Mouse (Mus musculus): Measurements from ENCODE around the gene Slc13a2. TPM values are rescaled to one million over a fixed set of nuclear protein-coding genes. Genes with fewer than 3 reads are reported as not detected.

Slc13a2 gene
- polyA plus RNA-seq, 1 experiment from 2014 or later: not detected

DNA sequence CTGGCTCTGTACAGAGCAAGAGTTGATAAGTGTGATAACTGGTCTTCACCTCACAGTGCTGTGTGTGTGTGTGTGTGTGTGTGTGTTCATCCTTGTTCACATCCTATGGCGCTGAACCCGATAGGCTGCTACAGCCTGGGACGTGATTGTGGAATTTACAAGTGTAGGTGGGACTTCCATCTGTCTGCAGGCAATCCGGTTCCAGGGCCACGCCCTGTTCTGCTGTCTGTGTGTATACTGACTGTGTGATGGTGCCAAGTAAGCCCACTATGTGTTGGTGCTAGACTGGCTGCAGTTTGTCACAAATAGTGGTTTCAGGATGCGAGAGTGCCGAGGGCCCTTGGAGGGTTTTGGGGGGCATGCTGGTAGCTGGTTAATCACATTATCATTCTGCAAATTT, 39.7 kb downstream of the Slc13a2 start:
- Histone ChIP-seq H3K27ac (replicated peaks) (no peak overlapping the region), H3K4me1 (no peaks in the 10 kb centered on the region), H3K4me3 (no peak overlapping the region), H3K4me2 (replicated peaks) (no peak overlapping the region), H3K36me3 (no peaks in the 10 kb centered on the region), H3K27me3 (no peaks in the 10 kb centered on the region), H3K9me3 (no peaks in the 10 kb centered on the region), H3K9ac (replicated peaks) (no peak overlapping the region)
- ATAC-seq (replicated peaks): no peak
- WGBS: 83% methylated on average over 7 of the region's 7 CpGs

GRCm38 (mm10) chr11:78380996-78381395, 41.0 kb downstream of the Slc13a2 start:
- no peaks in the 10 kb centered on the region for H3K4me1 ChIP-seq
- WGBS: 86% methylated on average over 3 of the region's 3 CpGs
- no peak for ATAC-seq (replicated peaks)

GRCm38 (mm10) chr11:78380351-78380750, 41.7 kb downstream of the Slc13a2 start:
- Histone ChIP-seq H3K27ac (replicated peaks) (no peak overlapping the region), H3K36me3 (no peaks in the 10 kb centered on the region), H3K27me3 (no peaks in the 10 kb centered on the region), H3K4me1 (no peaks in the 10 kb centered on the region), H3K9ac (replicated peaks) (no peak overlapping the region), H3K9me3 (no peaks in the 10 kb centered on the region), H3K4me3 (no peak overlapping the region), H3K4me2 (replicated peaks) (no peak overlapping the region)
- WGBS: 62% methylated on average over 4 of the region's 4 CpGs
- ATAC-seq (replicated peaks): no peak

More at GRCm38 (mm10) chr11:78380996-78381395, 41.0 kb downstream of the Slc13a2 start:
- no peak overlapping the region for H3K9ac ChIP-seq (replicated peaks)
- H3K36me3 ChIP-seq: no peaks in the 10 kb centered on the region
- no peak overlapping the region for H3K4me3 ChIP-seq
- H3K9me3 ChIP-seq: no peaks in the 10 kb centered on the region
- no peak overlapping the region for H3K27ac ChIP-seq (replicated peaks)
- H3K4me2 ChIP-seq (replicated peaks): no peak overlapping the region
- no peaks in the 10 kb centered on the region for H3K27me3 ChIP-seq

- Histone ChIP-seq H3K27ac (replicated peaks) (no peak overlapping the region), H3K36me3 (no peaks in the 10 kb centered on the region), H3K4me2 (replicated peaks) (no peak overlapping the region), H3K4me3 (no peak overlapping the region), H3K9ac (replicated peaks) (no peak overlapping the region), H3K4me1 (no peaks in the 10 kb centered on the region), H3K9me3 (no peaks in the 10 kb centered on the region), H3K27me3 (no peaks in the 10 kb centered on the region)
- no peak for ATAC-seq (replicated peaks)
- WGBS: 39% methylated on average over 11 of the region's 12 CpGs
These were observed 44.4 kb downstream of the Slc13a2 start for GRCm38 (mm10) chr11:78377549-78378159.

GRCm38 (mm10) chr11:78374147-78374546, 47.9 kb downstream of the Slc13a2 start:
- Histone ChIP-seq H3K27me3 (no peaks in the 10 kb centered on the region), H3K36me3 (no peaks in the 10 kb centered on the region), H3K9ac (replicated peaks) (no peak overlapping the region), H3K4me2 (replicated peaks) (no peak overlapping the region), H3K9me3 (no peaks in the 10 kb centered on the region), H3K27ac (replicated peaks) (no peak overlapping the region), H3K4me1 (no peaks in the 10 kb centered on the region), H3K4me3 (no peak overlapping the region)
- WGBS: 93% methylated on average over 8 of the region's 8 CpGs
- no peak for ATAC-seq (replicated peaks)

DNA sequence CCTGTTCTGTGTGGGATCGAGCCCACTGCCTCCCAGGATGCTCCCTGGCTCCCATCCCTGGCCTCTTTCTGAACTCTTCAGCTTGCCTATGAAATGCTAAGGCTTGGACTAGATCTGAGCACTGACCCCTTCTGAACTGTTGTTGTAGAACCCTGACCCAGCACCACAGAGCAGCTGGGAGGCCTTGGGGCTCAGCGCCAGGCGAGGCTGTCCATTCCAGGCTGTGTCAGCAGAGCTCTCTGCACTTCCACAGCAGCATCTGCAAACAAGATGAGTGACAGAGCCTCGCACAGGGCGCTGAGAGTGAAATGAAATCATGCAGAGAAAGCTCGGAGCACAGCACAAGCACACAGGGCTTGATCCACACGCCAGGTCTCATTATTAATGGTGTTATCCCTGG, 49.4 kb downstream of the Slc13a2 start:
- Histone ChIP-seq H3K36me3 (no peaks in the 10 kb centered on the region), H3K4me3 (no peak overlapping the region), H3K4me1 (no peaks in the 10 kb centered on the region), H3K4me2 (replicated peaks) (no peak overlapping the region), H3K9me3 (no peaks in the 10 kb centered on the region), H3K27me3 (no peaks in the 10 kb centered on the region), H3K9ac (replicated peaks) (no peak overlapping the region), H3K27ac (replicated peaks) (no peak overlapping the region)
- ATAC-seq (replicated peaks): no peak
- WGBS: 65% methylated on average over 7 of the region's 7 CpGs

GRCm38 (mm10) chr11:78372166-78372565, 49.9 kb downstream of the Slc13a2 start:
- Histone ChIP-seq H3K27ac (replicated peaks) (no peak overlapping the region), H3K27me3 (no peaks in the 10 kb centered on the region), H3K9me3 (no peaks in the 10 kb centered on the region), H3K4me1 (no peaks in the 10 kb centered on the region), H3K4me2 (replicated peaks) (no peak overlapping the region), H3K36me3 (no peaks in the 10 kb centered on the region), H3K4me3 (no peak overlapping the region), H3K9ac (replicated peaks) (no peak overlapping the region)
- 82% methylated on average over 3 of the region's 3 CpGs for WGBS
- no peak for ATAC-seq (replicated peaks)

DNA sequence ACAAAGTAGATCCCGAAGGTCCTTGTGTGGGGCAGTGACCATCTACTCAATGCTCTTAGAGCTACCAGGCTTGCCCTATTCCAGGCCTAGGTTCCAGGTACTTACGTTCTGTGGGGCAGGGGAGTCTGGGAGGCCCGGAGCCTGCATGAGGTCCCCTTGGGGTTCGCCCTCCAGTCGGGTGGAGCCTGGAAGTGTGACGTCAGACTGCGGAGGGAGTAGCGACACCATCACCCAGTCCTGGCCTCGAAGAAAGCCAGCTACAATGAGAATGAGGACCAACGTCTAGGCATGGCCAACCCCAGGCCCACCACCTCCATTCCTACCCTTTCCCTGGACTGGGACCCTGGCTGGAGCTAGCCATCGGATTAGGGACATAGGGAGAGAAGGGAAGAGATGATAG, 50.3 kb downstream of the Slc13a2 start:
- Histone ChIP-seq H3K4me2 (replicated peaks) (no peak overlapping the region), H3K27ac (replicated peaks) (no peak overlapping the region), H3K4me3 (no peak overlapping the region), H3K36me3 (no peaks in the 10 kb centered on the region), H3K27me3 (no peaks in the 10 kb centered on the region), H3K4me1 (no peaks in the 10 kb centered on the region), H3K9me3 (no peaks in the 10 kb centered on the region), H3K9ac (replicated peaks) (no peak overlapping the region)
- 93% methylated on average over 11 of the region's 11 CpGs for WGBS
- ATAC-seq (replicated peaks): no peak

GRCm38 (mm10) chr11:78370389-78370788, 51.6 kb downstream of the Slc13a2 start:
- Histone ChIP-seq H3K9ac (replicated peaks) (no peak overlapping the region), H3K4me3 (no peak overlapping the region), H3K4me2 (replicated peaks) (no peak overlapping the region), H3K36me3 (no peaks in the 10 kb centered on the region), H3K4me1 (no peaks in the 10 kb centered on the region), H3K27ac (replicated peaks) (no peak overlapping the region), H3K27me3 (no peaks in the 10 kb centered on the region), H3K9me3 (no peaks in the 10 kb centered on the region)
- 43% methylated on average over 1 of the region's 1 CpGs for WGBS
- ATAC-seq (replicated peaks): no peak

- H3K27ac ChIP-seq (replicated peaks): no peak overlapping the region
- no peaks in the 10 kb centered on the region for H3K27me3 ChIP-seq
- no peak overlapping the region for H3K9ac ChIP-seq (replicated peaks)
- no peaks in the 10 kb centered on the region for H3K36me3 ChIP-seq
- H3K4me3 ChIP-seq: no peak overlapping the region
- H3K9me3 ChIP-seq: no peaks in the 10 kb centered on the region
- no peak for ATAC-seq (replicated peaks)
- H3K4me1 ChIP-seq: no peaks in the 10 kb centered on the region
- 87% methylated on average over 15 of the region's 15 CpGs for WGBS
- no peak overlapping the region for H3K4me2 ChIP-seq (replicated peaks)
These were observed 54.4 kb downstream of the Slc13a2 start for GRCm38 (mm10) chr11:78367456-78368225.

DNA sequence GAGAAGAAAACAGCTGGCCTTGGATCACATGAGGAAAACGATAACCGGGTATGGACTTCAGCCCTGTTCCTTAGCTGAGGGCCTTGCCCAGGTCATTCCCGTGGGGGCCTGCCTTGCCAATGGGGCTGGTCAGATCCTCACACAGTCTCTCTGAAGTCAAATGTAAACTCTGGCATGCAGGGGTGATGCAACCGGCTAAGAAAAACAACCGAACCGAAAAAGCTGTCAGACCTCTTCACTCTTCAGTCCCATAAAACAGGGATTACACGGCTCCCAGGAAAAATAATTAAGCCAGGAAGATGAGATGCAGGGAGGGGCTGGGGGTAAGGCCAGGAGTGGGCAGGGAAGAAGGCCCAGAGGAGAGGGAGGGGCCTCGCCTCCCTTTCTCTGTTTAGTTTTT, 57.9 kb downstream of the Slc13a2 start:
- H3K27ac ChIP-seq (replicated peaks): no peak overlapping the region
- no peaks in the 10 kb centered on the region for H3K4me1 ChIP-seq
- no peak for ATAC-seq (replicated peaks)
- no peak overlapping the region for H3K9ac ChIP-seq (replicated peaks)
- no peak overlapping the region for H3K4me3 ChIP-seq
- no peak overlapping the region for H3K4me2 ChIP-seq (replicated peaks)
- no peaks in the 10 kb centered on the region for H3K36me3 ChIP-seq
- no peaks in the 10 kb centered on the region for H3K27me3 ChIP-seq
- no peaks in the 10 kb centered on the region for H3K9me3 ChIP-seq
- 63% methylated on average over 8 of the region's 8 CpGs for WGBS

- no peaks in the 10 kb centered on the region for H3K9me3 ChIP-seq
- no peaks in the 10 kb centered on the region for H3K27me3 ChIP-seq
- no peak overlapping the region for H3K9ac ChIP-seq (replicated peaks)
- H3K27ac ChIP-seq (replicated peaks): no peak overlapping the region
- H3K4me2 ChIP-seq (replicated peaks): no peak overlapping the region
- H3K4me3 ChIP-seq: no peak overlapping the region
- no peaks in the 10 kb centered on the region for H3K4me1 ChIP-seq
- ATAC-seq (replicated peaks): no peak
- no peaks in the 10 kb centered on the region for H3K36me3 ChIP-seq
- WGBS: 79% methylated on average over 13 of the region's 13 CpGs
These were observed 58.6 kb downstream of the Slc13a2 start for GRCm38 (mm10) chr11:78363309-78364007.
